Mouse (Mus musculus) forebrain, embryonic 15.5 days (tissue): ENCODE results near the gene Ager. TPM values are rescaled to one million over a fixed set of nuclear protein-coding genes. Genes with fewer than 3 reads are reported as not detected.

Source experiments
- ATAC-seq: fragments of 200-750 bp; cut with Nextera tagmentation; replicated peaks from 2 replicates; pipeline ENCODE4 v1.8.0; 2017; ENCODE audit warnings: mild to moderate bottlenecking, moderate TSS enrichment, moderate library complexity
- H3K27ac ChIP-seq: fragments of 300-500 bp; sonication (generic); replicated peaks from 2 replicates; pipeline ENCODE4 v1.5.1; 2015; ENCODE audit warnings: mild to moderate bottlenecking, inconsistent platforms
- H3K27me3 ChIP-seq: fragments of 300-500 bp; sonication (generic); 2 replicates; pipeline ENCODE4 v1.6.1; 2015; ENCODE audit warnings: inconsistent platforms
- H3K36me3 ChIP-seq: fragments of 300-500 bp; sonication (generic); 2 replicates; pipeline ENCODE4 v1.6.1; 2015; ENCODE audit warnings: mild to moderate bottlenecking, inconsistent platforms
- H3K4me1 ChIP-seq: fragments of 300-500 bp; sonication (generic); 2 replicates; pipeline ENCODE4 v1.6.1; 2015; ENCODE audit warnings: inconsistent platforms
- H3K4me2 ChIP-seq: fragments of 300-500 bp; sonication (generic); replicated peaks from 2 replicates; pipeline ENCODE4 v1.6.1; 2015; ENCODE audit warnings: mild to moderate bottlenecking, inconsistent platforms
- H3K4me3 ChIP-seq: fragments of 300-500 bp; sonication (generic); 2 replicates; pipeline ENCODE4 v1.5.1; 2015; ENCODE audit warnings: mild to moderate bottlenecking, inconsistent platforms
- H3K9ac ChIP-seq: fragments of 300-500 bp; sonication (generic); replicated peaks from 2 replicates; pipeline ENCODE4 v1.6.1; 2015; ENCODE audit warnings: mild to moderate bottlenecking, inconsistent platforms
- H3K9me3 ChIP-seq: fragments of 300-500 bp; sonication (generic); 2 replicates; pipeline ENCODE4 v1.6.1; 2016; ENCODE audit warnings: inconsistent platforms
- WGBS: fragments of 180-500 bp; shearing (Covaris S2); methylation state at CpG from one replicate; pipeline ENCODE4 v1.1.7; 2015; ENCODE audit warnings: mixed read lengths; 5-methylcytosine and 5-hydroxymethylcytosine counted together
- polyA plus RNA-seq: library from polyadenylated mRNA; unstranded; fragments of >200 nt; fragmentation: Nextera tagmentation; extraction: Ambion mirVana; gene quantifications from 2 replicates; pipeline ENCODE4 v1.2.1, GENCODE M21; 2015

Gene Ager
- polyA plus RNA-seq, 1 experiment from 2014 or later = 1.8 TPM

DNA sequence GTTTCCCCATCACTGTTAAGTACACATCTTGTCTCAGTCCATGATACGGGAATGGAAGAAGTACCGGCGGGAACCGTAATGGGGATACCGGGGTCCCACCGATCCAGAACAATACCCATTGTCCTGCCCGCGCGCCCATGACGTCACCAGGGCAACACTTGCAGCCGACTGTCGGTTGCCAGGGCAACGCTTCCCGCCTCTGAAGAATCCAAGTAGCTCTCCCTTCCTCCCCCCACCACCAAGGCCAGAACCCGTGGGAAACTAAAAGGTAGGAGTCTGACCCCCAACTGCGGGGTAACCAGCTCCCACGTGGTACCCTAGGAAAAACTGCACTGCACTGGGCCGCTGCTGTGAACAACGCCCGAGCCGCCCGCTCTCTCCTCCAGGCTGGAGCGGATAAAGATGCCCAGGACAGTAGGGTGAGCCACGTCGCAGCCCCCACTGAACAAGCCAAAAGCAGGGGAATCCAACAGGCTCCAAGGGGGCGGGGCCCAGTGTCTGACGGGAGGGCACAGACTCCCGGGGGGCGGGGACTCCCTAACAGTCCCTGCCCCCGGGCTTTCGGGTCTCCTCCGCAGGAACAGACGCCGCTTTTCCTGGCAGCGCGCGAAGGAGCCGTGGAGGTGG lies 10.8 kb upstream of the Ager start:
- H3K27ac ChIP-seq = peak overlapping the region; percentile 100
- H3K4me1 ChIP-seq = peaks cover 34% of the 10 kb centered on the region
- H3K27me3 ChIP-seq = no peaks in the 10 kb centered on the region
- H3K9ac ChIP-seq = peak overlapping the region; percentile 92
- ATAC-seq = peak; percentile 84
- H3K4me2 ChIP-seq = peak overlapping the region; percentile 96
- no peaks in the 10 kb centered on the region for H3K36me3 ChIP-seq
- under 1% methylated on average over 38 of the region's 38 CpGs for WGBS
- H3K4me3 ChIP-seq = peak overlapping the region; percentile 87
- H3K9me3 ChIP-seq = no peaks in the 10 kb centered on the region

DNA sequence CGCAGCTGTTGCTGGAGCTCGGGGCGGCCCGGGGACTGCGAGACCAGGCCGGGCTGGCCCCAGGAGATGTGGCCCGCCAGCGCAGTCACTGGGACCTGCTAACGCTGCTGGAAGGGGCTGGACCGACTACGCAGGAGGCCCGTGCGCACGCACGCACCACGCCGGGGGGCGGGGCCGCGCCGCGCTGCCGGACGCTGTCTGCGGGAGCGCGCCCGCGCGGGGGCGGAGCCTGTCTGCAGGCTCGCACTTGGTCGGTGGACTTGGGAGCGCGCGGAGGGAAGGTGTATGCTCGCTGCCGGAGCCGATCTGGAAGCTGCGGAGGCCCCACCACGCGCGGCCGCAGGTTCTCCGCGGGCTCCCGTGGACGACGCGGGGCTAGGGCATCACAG lies 10.2 kb upstream of the Ager start:
- 0% methylated on average over 49 of the region's 50 CpGs for WGBS
- no peaks in the 10 kb centered on the region for H3K27me3 ChIP-seq
- H3K36me3 ChIP-seq = no peaks in the 10 kb centered on the region
- peak overlapping the region; percentile 100 for H3K27ac ChIP-seq
- peak overlapping the region; percentile 92 for H3K9ac ChIP-seq
- peak overlapping the region; percentile 96 for H3K4me2 ChIP-seq
- H3K9me3 ChIP-seq = no peaks in the 10 kb centered on the region
- H3K4me3 ChIP-seq = peak overlapping the region; percentile 87
- ATAC-seq = peak; percentile 87
- H3K4me1 ChIP-seq = peaks cover 34% of the 10 kb centered on the region

DNA sequence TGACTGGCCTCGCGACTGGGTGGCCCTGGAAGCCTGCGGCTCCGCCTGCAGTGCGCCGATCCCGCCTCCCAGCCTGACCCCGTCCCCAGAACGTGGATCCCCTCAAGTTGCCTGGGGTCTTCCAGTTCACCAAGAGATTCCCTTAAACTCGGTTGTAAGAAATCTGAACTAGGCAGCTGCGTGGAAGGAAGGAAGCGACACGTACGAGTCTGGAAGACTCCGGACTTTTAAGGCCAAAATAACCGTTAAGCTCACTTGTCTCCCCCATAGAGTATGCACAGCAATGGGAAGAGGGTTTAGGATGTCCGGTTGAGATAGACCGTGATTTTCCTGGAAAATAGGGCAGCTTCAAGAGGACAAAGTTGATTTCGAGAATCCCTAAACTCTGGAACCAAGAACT lies 9.8 kb upstream of the Ager start:
- Histone ChIP-seq H3K4me1 (peaks cover 36% of the 10 kb centered on the region), H3K4me2 (peak overlapping the region; percentile 96), H3K9ac (peak overlapping the region; percentile 92), H3K27me3 (no peaks in the 10 kb centered on the region), H3K9me3 (no peaks in the 10 kb centered on the region), H3K36me3 (no peaks in the 10 kb centered on the region), H3K27ac (peak overlapping the region; percentile 100), H3K4me3 (peak overlapping the region; percentile 87)
- ATAC-seq = no peak
- 3% methylated on average over 19 of the region's 19 CpGs for WGBS

DNA sequence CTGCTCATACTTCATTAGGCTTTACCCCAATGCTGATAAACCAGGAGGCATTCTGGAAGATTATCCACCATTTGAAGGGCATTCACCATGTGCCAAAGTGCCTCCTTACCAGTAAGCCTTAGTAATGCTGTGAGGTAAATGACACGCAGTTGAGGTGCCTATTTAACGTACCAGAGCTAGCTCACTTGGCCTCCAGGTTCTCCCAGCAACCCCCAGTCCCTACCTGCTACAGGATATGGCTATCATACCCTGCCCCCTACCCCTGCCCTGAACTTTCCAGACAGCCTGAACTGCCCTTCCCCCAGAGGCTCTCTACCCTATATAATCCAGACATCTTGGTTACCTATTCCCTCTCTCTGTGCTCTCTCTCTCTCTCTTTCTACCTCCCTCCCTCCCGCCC lies 8.9 kb upstream of the Ager start:
- 57% methylated on average over 3 of the region's 3 CpGs for WGBS
- Histone ChIP-seq H3K4me3 (0 out of 2 replicates have a peak overlapping the region, but pooled peaks have one; percentile 87), H3K4me2 (no peak overlapping the region), H3K9ac (no peak overlapping the region), H3K9me3 (no peaks in the 10 kb centered on the region), H3K27ac (no peak overlapping the region), H3K4me1 (peaks cover 46% of the 10 kb centered on the region), H3K36me3 (no peaks in the 10 kb centered on the region), H3K27me3 (no peaks in the 10 kb centered on the region)
- ATAC-seq = no peak

DNA sequence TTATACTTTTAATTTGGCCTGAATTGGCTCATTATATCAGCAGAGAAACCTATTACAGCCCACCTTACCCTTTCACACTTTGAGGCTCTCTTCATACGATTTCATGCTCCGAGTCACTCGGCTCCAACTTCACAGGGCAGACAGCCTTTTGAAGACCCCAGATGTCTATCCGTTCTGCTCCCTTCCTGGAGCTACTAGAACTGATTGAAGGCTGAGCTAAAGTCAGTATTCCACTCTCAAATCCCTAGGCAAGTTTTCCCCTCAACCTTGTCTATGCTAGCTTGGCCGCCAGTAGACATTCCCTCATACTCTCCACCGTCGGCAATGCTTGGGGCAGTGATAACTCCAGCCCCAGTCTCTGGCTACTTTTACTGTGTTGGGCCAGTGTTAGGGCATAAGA lies 8.5 kb upstream of the Ager start:
- H3K4me3 ChIP-seq = no peak overlapping the region
- no peak overlapping the region for H3K27ac ChIP-seq
- H3K4me2 ChIP-seq = no peak overlapping the region
- no peak for ATAC-seq
- no peaks in the 10 kb centered on the region for H3K36me3 ChIP-seq
- H3K27me3 ChIP-seq = no peaks in the 10 kb centered on the region
- H3K9me3 ChIP-seq = no peaks in the 10 kb centered on the region
- WGBS = 52% methylated on average over 7 of the region's 7 CpGs
- peaks cover 50% of the 10 kb centered on the region for H3K4me1 ChIP-seq
- no peak overlapping the region for H3K9ac ChIP-seq

DNA sequence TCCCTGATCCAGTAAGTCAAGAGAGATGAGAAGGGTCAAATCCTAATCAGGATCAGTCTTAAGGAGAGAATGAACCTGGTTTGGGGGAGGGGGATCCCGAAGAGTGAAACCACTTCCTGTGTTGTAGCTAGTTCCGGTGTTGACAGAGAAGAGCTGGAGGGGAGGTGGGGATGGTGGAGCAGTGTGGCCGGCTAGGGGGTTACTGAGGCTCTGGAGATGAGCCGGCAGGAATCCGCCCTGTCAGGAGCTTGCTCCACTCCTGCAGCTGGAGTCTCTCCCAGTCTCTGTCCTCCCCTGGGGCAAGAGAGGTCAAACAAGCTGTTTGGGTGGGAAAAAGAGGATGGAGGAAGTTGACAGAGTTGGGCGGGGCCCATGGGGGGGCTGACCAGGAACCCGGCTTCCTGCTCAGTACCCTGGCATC lies 8.0 kb upstream of the Ager start, which contains the start of gene Gpsm3:
Gene Gpsm3, plus strand, starts transcription at position 126 of the 421 bp plus-strand sequence.
- Histone ChIP-seq H3K27me3 (no peaks in the 10 kb centered on the region), H3K4me1 (peaks cover 55% of the 10 kb centered on the region), H3K9ac (no peak within 1 kb of the TSS), H3K27ac (peak within 1 kb of the TSS; percentile 97), H3K36me3 (no peaks in the 10 kb centered on the region), H3K9me3 (no peaks in the 10 kb centered on the region), H3K4me3 (0 out of 2 replicates have a peak within 1 kb of the TSS, but pooled peaks have one; percentile 87), H3K4me2 (no peak within 1 kb of the TSS)
- no peak for ATAC-seq
- 51% methylated on average over 7 of the region's 7 CpGs for WGBS

DNA sequence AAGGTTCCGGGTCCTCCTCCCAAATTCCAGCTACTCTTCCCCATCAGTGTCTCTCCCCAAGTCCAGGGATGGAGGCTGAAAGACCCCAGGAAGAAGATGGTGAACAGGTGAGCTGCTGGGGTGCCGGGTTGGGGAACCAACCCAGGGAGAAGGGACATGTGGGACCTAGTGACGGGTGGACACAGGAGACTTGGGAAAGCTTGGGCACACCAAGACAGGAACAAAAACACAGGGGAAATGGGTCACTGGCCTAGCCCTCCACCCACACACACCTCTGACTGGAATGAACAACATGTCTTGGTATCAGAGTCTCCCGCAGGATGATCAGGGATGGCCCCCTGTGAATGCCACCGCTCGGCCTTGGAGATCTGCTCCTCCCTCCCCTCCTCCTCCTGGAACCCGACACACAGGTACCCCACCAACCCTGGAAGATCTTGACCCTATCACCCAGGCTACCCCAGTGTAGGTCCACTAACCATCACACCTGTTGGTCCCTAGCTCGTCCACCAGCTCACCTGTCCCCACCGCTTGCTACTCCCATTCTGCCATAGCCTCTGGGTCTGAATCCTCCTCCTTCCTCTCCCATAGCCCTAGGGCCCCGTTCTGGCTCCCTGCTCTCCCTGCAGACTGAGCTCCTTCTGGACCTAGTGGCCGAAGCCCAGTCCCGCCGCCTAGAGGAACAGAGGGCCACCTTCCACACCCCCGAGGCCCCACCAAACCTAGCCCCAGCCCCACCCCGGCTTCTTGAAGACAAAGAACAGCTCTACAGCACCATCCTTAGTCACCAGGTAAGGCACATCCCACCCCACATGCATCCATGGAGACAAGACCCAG lies 7.3 kb upstream of the Ager start:
- H3K4me1 ChIP-seq = peaks cover 62% of the 10 kb centered on the region
- no peak overlapping the region for H3K4me2 ChIP-seq
- ATAC-seq = no peak
- H3K9me3 ChIP-seq = no peaks in the 10 kb centered on the region
- 70% methylated on average over 15 of the region's 15 CpGs for WGBS
- no peaks in the 10 kb centered on the region for H3K27me3 ChIP-seq
- H3K9ac ChIP-seq = no peak overlapping the region
- peak overlapping the region; percentile 97 for H3K27ac ChIP-seq
- peaks cover 6% of the 10 kb centered on the region for H3K36me3 ChIP-seq
- H3K4me3 ChIP-seq = 0 out of 2 replicates have a peak overlapping the region, but pooled peaks have one; percentile 81

DNA sequence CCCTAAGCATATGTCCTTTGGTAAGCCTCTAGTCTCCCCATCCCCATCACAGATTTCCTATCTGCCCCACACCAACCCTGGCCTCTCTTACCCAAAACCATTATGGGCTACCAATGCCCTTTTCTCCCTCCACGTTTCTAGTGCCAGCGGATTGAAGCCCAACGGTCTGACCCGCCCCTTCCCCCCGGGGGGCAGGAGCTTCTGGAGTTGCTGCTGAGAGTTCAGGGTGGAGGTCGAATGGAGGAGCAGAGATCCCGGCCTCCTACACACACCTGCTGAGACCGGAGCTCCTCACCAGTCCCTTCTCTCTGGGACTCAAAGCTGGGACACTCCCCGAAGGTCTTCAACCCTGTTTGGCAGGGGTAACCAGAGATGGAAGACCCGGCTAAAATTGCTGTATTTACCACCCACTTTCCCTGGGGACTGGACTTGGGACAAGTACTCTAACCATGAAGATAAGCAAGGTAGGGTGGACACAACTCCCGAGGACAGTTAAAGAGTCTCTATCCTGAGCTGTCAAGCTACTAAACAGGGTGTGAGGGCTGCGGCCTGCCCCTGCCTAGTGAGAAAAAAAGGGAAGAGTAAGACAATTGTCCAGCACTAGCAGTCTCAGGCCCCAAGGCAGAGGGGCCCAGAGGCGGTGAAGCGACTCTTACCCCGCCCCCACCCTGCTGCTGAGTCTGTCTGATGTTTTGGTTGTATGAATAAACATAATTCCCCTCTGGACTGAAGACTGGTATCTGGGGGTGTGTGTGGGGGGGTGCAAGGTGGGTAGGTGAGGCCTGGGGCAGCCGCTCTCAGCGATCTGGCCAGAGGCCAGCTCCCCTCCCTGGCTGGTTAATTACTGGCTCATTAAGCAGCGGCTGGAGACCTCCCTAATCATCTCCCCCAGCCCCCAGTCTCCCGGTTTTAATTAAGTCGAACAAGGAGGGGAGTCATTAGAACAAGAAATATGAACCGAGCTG lies 6.4 kb upstream of the Ager start, which contains the start of gene Pbx2:
Gene Pbx2, plus strand, starts transcription at position 238 of the 965 bp plus-strand sequence.
- Histone ChIP-seq H3K4me2 (peak within 1 kb of the TSS; percentile 86), H3K4me1 (peaks cover 59% of the 10 kb centered on the region), H3K36me3 (peaks cover 12% of the 10 kb centered on the region), H3K9ac (peak within 1 kb of the TSS; percentile 96), H3K27me3 (no peaks in the 10 kb centered on the region), H3K4me3 (peak within 1 kb of the TSS; percentile 81), H3K27ac (peak within 1 kb of the TSS; percentile 97), H3K9me3 (no peaks in the 10 kb centered on the region)
- 1% methylated on average over 21 of the region's 21 CpGs for WGBS
- ATAC-seq = 0 out of 2 replicates have a peak, but pooled peaks have one; percentile 0

DNA sequence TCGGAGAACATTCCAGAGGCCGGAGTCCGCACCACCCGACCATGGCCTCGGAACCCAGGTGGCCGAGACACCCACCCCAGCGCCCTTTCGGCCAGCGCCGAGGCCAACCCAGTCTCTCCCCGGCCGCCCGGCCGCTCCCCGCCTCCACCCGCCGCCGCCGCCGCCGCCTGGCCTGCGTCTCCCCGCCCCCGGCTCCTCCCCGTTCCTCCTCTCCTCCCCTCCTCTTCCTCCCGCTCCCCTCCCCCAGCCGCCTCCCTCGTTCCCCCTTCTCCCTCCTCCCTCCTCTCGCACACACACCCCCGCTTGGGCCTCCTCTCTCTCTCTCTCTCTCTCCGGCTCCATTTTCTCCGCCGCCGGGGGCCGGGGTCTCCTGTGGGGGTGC lies 5.7 kb upstream of the Ager start:
- Histone ChIP-seq H3K9ac (peak overlapping the region; percentile 96), H3K36me3 (peaks cover 12% of the 10 kb centered on the region), H3K27ac (peak overlapping the region; percentile 97), H3K9me3 (no peaks in the 10 kb centered on the region), H3K27me3 (no peaks in the 10 kb centered on the region), H3K4me1 (peaks cover 56% of the 10 kb centered on the region), H3K4me2 (peak overlapping the region; percentile 86), H3K4me3 (peak overlapping the region; percentile 81)
- peak; percentile 36 for ATAC-seq
- under 1% methylated on average over 24 of the region's 35 CpGs for WGBS

DNA sequence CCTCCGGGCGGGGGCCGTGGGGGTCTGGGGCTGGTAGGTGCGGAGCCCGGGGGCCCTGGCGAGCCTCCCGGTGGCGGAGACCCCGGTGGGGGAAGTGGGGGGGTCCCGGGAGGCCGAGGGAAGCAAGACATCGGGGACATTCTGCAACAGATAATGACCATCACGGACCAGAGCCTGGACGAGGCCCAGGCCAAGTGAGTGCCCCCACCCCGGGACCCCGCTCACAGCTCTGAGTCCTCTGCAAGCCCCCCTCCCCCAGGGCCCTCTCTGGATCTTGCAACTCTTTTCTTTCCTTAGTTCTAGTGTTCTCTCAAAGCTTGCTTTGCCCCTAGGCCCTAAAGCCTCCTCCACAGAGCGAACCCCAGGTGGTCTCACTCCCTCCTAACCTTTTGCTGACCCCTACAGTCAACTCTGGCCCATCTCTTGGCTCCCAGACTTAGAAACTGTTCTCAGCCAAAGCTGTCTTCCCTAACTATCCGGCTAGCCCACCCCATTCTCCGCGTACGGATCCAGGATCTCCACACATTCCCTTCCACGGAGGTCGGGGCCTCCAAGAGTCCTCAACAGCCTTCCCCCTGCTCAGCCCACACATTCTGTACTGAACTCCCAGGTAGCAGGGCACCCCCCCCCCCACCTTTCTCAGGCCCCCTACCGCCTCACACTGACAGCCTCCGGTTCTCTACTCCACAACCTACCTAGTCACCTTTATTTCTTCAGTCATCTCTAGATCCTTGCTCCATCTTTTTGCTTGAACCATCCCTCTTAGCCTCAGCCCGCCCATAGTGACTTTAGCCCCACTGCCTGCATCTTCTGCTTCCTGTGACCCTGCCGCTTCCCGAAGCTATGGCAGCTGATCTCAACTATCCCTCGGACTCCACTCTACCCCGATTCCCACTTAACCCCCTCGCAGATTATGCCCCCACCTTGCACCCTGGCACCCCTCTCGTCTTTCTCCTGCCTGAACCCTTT lies 4.8 kb upstream of the Ager start:
- ATAC-seq = peak; percentile 27; the same call in 1 of the 2 replicates
- Histone ChIP-seq H3K4me1 (peaks cover 54% of the 10 kb centered on the region), H3K36me3 (peaks cover 12% of the 10 kb centered on the region), H3K4me3 (peak overlapping the region; percentile 81), H3K9me3 (no peaks in the 10 kb centered on the region), H3K4me2 (peak overlapping the region; percentile 86), H3K27ac (peak overlapping the region; percentile 97), H3K9ac (peak overlapping the region; percentile 96), H3K27me3 (no peaks in the 10 kb centered on the region)
- WGBS = under 1% methylated on average over 25 of the region's 32 CpGs
